Mouse (Mus musculus): ENCODE data around the gene Gm37240. TPM values are rescaled to one million over a fixed set of nuclear protein-coding genes. Genes with fewer than 3 reads are reported as not detected.

Gene Gm37240
- polyA plus RNA-seq, 1 experiment from 2014 or later: 0.21 TPM

DNA sequence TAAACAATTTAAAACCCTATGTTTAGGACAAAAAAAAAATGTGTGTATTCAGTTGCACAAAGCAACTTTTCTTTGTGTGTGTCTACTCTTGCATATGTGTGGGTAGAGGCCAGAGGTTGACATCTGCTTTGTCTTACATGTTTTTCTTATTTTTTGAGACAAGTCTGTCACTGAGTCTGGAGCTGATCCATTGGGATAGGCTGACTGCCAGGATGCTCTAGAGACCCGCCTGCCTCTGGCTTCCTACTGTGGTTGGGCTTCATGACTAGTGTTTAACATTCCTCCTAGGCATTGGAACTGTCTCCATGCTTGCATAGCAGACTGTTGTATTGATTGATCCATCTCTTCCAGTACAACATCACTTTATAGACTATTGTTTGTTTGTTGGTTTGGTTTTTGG lies 1058.0 kb downstream of the Gm37240 start:
- no peak overlapping the region for H3K4me2 ChIP-seq
- DNase-seq: no peak
- no peaks in the 10 kb centered on the region for H3K9me3 ChIP-seq (replicated peaks)
- no peaks in the 10 kb centered on the region; the same call in 1 of the 2 replicates for H3K36me3 ChIP-seq
- no peak overlapping the region for H3K27ac ChIP-seq
- no peak overlapping the region for H3K9ac ChIP-seq
- no peak for ATAC-seq (ENCODE audit: low read depth)
- H3K4me3 ChIP-seq (replicated peaks): no peak overlapping the region
- 81% methylated on average over 1 of the region's 1 CpGs for WGBS (ENCODE audit: insufficient replicate concordance)
- H3K27me3 ChIP-seq: no peaks in the 10 kb centered on the region
- peaks cover 23% of the 10 kb centered on the region for H3K4me1 ChIP-seq (replicated peaks)

DNA sequence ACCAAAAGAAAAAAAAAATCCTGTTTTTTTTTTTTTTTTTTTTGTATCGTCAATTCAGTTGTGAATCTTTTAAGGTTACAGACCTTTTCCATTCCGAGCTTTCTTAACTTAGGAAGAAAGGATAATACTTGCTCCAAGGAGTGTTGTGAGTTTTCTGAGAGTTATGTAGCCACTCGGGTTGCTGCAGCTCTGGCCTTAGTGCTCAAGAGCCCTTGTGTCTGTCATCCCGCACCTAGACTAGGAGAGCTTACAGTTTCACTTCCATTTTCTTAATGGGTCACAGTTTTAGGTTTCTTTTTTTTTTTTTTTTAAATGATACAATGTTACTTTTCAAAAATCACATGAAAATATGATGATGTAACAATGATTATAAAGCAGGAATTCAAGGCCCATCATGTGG lies 1059.7 kb downstream of the Gm37240 start:
- Histone ChIP-seq H3K4me3 (replicated peaks) (no peak overlapping the region), H3K36me3 (no peaks in the 10 kb centered on the region; the same call in 1 of the 2 replicates), H3K4me1 (replicated peaks) (peaks cover 21% of the 10 kb centered on the region), H3K27ac (no peak overlapping the region), H3K4me2 (no peak overlapping the region), H3K27me3 (no peaks in the 10 kb centered on the region), H3K9me3 (replicated peaks) (no peaks in the 10 kb centered on the region), H3K9ac (no peak overlapping the region)
- 79% methylated on average over 4 of the region's 4 CpGs for WGBS (ENCODE audit: insufficient replicate concordance)
- DNase-seq: no peak
- ATAC-seq (ENCODE audit: low read depth): no peak

- Histone ChIP-seq H3K4me2 (no peak overlapping the region), H3K9me3 (replicated peaks) (no peaks in the 10 kb centered on the region), H3K4me3 (replicated peaks) (no peak overlapping the region), H3K27ac (no peak overlapping the region), H3K9ac (no peak overlapping the region), H3K36me3 (no peaks in the 10 kb centered on the region; the same call in 1 of the 2 replicates), H3K4me1 (replicated peaks) (peaks cover 21% of the 10 kb centered on the region), H3K27me3 (no peaks in the 10 kb centered on the region)
- 72% methylated on average over 3 of the region's 3 CpGs for WGBS (ENCODE audit: insufficient replicate concordance)
- DNase-seq: no peak
- no peak for ATAC-seq (ENCODE audit: low read depth)
These were observed 1060.4 kb downstream of the Gm37240 start for GRCm38 (mm10) chr3:84826938-84827337.

DNA sequence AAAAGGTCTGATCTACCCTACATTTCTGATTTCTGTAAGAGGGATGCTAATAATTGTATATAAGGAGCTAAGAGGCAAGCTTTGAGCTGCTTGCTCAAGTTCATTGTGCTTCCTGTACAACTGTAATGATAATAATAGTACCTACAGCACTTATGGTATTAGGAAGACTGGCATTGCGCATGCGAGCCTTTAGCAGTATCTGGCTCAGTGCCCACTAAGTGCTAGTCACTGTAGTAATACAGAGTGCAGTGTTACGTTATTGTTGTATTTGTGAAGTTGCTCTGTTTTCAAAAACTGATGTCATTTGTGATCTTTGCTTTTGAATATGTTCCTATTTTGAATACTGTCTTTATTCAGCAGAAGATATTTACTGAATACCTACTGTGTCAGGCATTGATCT lies 1060.9 kb downstream of the Gm37240 start:
- H3K27ac ChIP-seq: no peak overlapping the region
- ATAC-seq (ENCODE audit: low read depth): no peak
- no peaks in the 10 kb centered on the region for H3K9me3 ChIP-seq (replicated peaks)
- 84% methylated on average over 3 of the region's 3 CpGs for WGBS (ENCODE audit: insufficient replicate concordance)
- no peak for DNase-seq
- no peak overlapping the region for H3K4me3 ChIP-seq (replicated peaks)
- H3K9ac ChIP-seq: no peak overlapping the region
- H3K4me1 ChIP-seq (replicated peaks): peaks cover 21% of the 10 kb centered on the region
- H3K4me2 ChIP-seq: no peak overlapping the region
- no peaks in the 10 kb centered on the region; the same call in 1 of the 2 replicates for H3K36me3 ChIP-seq
- H3K27me3 ChIP-seq: no peaks in the 10 kb centered on the region

- peaks cover 21% of the 10 kb centered on the region for H3K4me1 ChIP-seq (replicated peaks)
- DNase-seq (no peak), ATAC-seq (ENCODE audit: low read depth) (no peak)
- no peaks in the 10 kb centered on the region for H3K27me3 ChIP-seq
- H3K9me3 ChIP-seq (replicated peaks): no peaks in the 10 kb centered on the region
- no peak overlapping the region for H3K9ac ChIP-seq
- H3K27ac ChIP-seq: no peak overlapping the region
- H3K4me3 ChIP-seq (replicated peaks): no peak overlapping the region
- H3K4me2 ChIP-seq: no peak overlapping the region
- 19% methylated on average over 5 of the region's 5 CpGs for WGBS (ENCODE audit: insufficient replicate concordance)
- no peaks in the 10 kb centered on the region; the same call in 1 of the 2 replicates for H3K36me3 ChIP-seq
These were observed 1061.3 kb downstream of the Gm37240 start for GRCm38 (mm10) chr3:84825990-84826389.

DNA sequence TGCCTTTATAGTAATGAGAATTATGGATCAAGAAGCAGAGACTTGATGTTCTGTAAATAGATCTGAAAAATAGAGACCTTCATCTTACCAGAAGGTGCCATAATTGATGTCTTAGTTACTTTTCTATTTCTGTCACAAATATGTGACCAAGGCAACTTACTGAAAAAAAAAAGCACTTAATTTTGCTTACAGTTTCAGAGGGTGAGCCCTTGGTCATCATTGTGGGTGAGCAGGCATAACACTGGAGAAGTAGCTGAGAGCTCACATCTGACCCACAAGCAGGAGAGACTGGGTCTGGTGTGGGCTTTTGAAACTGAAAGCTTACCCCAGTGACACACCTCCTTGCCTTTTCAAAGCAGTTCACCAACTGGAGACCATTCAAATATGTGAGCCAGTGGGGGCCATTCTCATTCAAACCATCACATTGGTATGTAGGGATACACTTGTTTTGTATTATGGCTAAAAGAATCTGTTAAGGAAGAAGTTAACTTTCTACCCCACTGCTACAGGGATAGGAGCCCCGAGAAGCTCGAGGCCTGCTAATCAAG lies 1066.6 kb downstream of the Gm37240 start:
- WGBS (ENCODE audit: insufficient replicate concordance): 75% methylated on average over 2 of the region's 2 CpGs
- Histone ChIP-seq H3K27ac (no peak overlapping the region), H3K4me3 (replicated peaks) (no peak overlapping the region), H3K4me2 (no peak overlapping the region), H3K36me3 (peaks cover 9% of the 10 kb centered on the region), H3K9me3 (replicated peaks) (no peaks in the 10 kb centered on the region), H3K4me1 (replicated peaks) (peaks cover 21% of the 10 kb centered on the region), H3K27me3 (no peaks in the 10 kb centered on the region), H3K9ac (no peak overlapping the region)
- ATAC-seq (ENCODE audit: low read depth): no peak
- no peak for DNase-seq

- H3K9me3 ChIP-seq (replicated peaks): no peaks in the 10 kb centered on the region
- ATAC-seq (ENCODE audit: low read depth) (no peak), DNase-seq (peak; percentile 54)
- H3K27ac ChIP-seq: no peak overlapping the region; the same call in 1 of the 2 replicates
- peak overlapping the region; percentile 100; the same call in 1 of the 2 replicates for H3K4me3 ChIP-seq (replicated peaks)
- WGBS (ENCODE audit: insufficient replicate concordance): 29% methylated on average over 1 of the region's 1 CpGs
- peaks cover 9% of the 10 kb centered on the region; the same call in 1 of the 2 replicates for H3K36me3 ChIP-seq
- H3K4me2 ChIP-seq: 0 out of 2 replicates have a peak overlapping the region, but pooled peaks have one; percentile 13
- no peaks in the 10 kb centered on the region for H3K27me3 ChIP-seq
- H3K9ac ChIP-seq: no peak overlapping the region
- peaks cover 37% of the 10 kb centered on the region for H3K4me1 ChIP-seq (replicated peaks)
These were observed 1070.4 kb downstream of the Gm37240 start for GRCm38 (mm10) chr3:84816951-84817350.

DNA sequence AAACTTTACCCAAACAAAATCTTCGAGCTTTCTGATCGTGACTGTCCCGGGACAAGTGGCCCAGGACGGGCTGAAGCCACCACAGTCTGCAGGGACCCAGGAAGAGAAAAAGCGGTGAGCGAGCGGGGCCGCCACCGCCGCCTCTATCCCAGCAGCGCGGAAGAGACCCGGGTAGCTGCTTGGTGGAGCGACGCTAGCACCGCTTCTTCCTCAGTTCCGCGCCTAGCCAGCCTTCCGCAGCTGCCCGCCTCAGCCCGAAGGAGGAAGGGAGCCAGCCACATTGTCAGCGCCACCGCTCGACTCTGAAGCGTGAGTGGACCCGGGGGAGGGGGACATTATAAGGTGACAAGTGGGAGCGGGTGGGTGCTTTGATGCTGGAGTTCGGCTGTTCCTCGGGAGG lies 1071.9 kb downstream of the Gm37240 start:
- Histone ChIP-seq H3K9ac (peak overlapping the region; percentile 96), H3K36me3 (peaks cover 9% of the 10 kb centered on the region; the same call in 1 of the 2 replicates), H3K4me3 (replicated peaks) (peak overlapping the region; percentile 100), H3K9me3 (replicated peaks) (no peaks in the 10 kb centered on the region), H3K4me1 (replicated peaks) (peaks cover 37% of the 10 kb centered on the region), H3K4me2 (peak overlapping the region; percentile 99), H3K27ac (peak overlapping the region; percentile 98), H3K27me3 (no peaks in the 10 kb centered on the region)
- WGBS (ENCODE audit: insufficient replicate concordance): under 1% methylated on average over 29 of the region's 29 CpGs
- ATAC-seq (ENCODE audit: low read depth) (no peak), DNase-seq (peak; percentile 38)

GRCm38 (mm10) chr3:84814762-84815381 lies 1072.4 kb downstream of the Gm37240 start, which contains the start of gene Fbxw7:
Gene Fbxw7 (plus strand): TSS chr3:84815268.
- H3K27me3 ChIP-seq: no peaks in the 10 kb centered on the region
- peak within 1 kb of the TSS; percentile 96 for H3K9ac ChIP-seq
- H3K36me3 ChIP-seq: peaks cover 9% of the 10 kb centered on the region; the same call in 1 of the 2 replicates
- H3K9me3 ChIP-seq (replicated peaks): no peaks in the 10 kb centered on the region
- H3K4me2 ChIP-seq: peak within 1 kb of the TSS; percentile 99
- WGBS (ENCODE audit: insufficient replicate concordance): under 1% methylated on average over 57 of the region's 76 CpGs
- H3K4me3 ChIP-seq (replicated peaks): peak within 1 kb of the TSS; percentile 100
- ATAC-seq (ENCODE audit: low read depth): peak; percentile 18
- no peak for DNase-seq
- peaks cover 38% of the 10 kb centered on the region for H3K4me1 ChIP-seq (replicated peaks)
- peak within 1 kb of the TSS; percentile 98 for H3K27ac ChIP-seq

DNA sequence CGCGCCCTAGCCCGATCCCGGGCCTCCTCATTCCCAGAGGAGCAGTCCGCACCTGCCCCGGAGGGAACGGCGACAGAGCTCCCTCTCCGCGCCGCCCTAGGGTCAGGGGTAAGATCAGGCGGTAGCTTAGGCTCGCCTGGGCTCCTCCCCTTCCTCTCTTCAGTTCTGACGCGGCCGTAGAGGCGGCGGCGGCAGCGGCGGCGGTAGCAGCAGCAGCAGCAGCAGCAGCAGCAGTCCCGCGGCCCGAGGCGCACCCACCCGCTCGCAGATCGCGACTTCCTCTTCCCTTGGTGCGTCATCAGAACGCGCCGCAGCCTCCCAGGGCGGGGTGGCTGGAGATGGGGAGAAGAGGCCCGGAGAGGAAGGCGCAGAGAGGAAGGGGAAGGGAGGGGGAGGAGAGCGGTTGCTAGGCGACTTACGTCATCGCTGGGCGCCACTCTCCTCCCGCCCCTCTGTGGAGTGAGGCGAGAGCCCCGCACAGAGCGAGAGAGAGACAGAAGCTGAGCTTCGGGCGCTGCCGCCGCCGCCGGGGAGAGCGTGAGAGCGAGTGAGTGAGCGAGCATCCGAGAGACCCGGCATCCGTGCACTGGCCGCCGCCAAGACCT lies 1073.1 kb downstream of the Gm37240 start:
- Histone ChIP-seq H3K4me1 (replicated peaks) (peaks cover 39% of the 10 kb centered on the region), H3K4me3 (replicated peaks) (peak overlapping the region; percentile 100), H3K27ac (peak overlapping the region; percentile 98), H3K27me3 (no peaks in the 10 kb centered on the region), H3K36me3 (peaks cover 6% of the 10 kb centered on the region; the same call in 1 of the 2 replicates), H3K4me2 (peak overlapping the region; percentile 99), H3K9ac (peak overlapping the region; percentile 96), H3K9me3 (replicated peaks) (no peaks in the 10 kb centered on the region)
- WGBS (ENCODE audit: insufficient replicate concordance): under 1% methylated on average over 54 of the region's 60 CpGs
- ATAC-seq (ENCODE audit: low read depth) (peak; percentile 95), DNase-seq (peak; percentile 100)

- DNase-seq (no peak), ATAC-seq (ENCODE audit: low read depth) (peak; percentile 53)
- Histone ChIP-seq H3K9me3 (replicated peaks) (no peaks in the 10 kb centered on the region), H3K4me2 (peak overlapping the region; percentile 99), H3K27ac (peak overlapping the region; percentile 98), H3K4me3 (replicated peaks) (peak overlapping the region; percentile 100), H3K4me1 (replicated peaks) (peaks cover 38% of the 10 kb centered on the region), H3K27me3 (no peaks in the 10 kb centered on the region), H3K36me3 (0 out of 2 replicates have a peak, but pooled peaks cover 1% of the 10 kb centered on the region), H3K9ac (peak overlapping the region; percentile 96)
- WGBS (ENCODE audit: insufficient replicate concordance): under 1% methylated on average over 28 of the region's 29 CpGs
These were observed 1073.7 kb downstream of the Gm37240 start for GRCm38 (mm10) chr3:84813436-84814156.

Measured in liver, embryonic 13.5 days (tissue).